Mouse (Mus musculus): ENCODE data around the gene Foxn3. TPM values are rescaled to one million over a fixed set of nuclear protein-coding genes. Genes with fewer than 3 reads are reported as not detected.
A peak's percentile ranks its signal among the peaks of the same experiment; 100 is the strongest.

The Foxn3 gene
- polyA plus RNA-seq, 1 experiment from 2014 or later = 111 TPM

DNA sequence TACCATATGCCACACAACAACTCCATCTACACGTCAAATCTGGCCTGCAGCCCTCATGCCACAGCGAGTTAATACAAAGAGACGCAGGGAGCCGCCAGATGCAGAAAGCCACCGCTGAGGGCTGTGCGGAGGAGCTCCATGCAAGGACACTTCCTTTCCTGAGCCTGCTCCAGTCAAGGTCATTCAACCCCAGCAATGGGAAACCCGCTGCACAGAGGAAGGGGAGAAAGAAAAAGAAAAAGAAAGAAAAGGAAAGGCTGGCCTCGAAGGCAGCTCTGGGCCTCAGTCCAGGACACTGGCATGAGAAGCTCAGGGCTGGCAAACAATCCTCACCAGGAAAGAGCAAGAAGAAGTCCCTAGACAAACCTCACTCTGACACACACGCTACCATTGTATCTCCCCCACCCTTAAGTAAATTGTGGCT is 44.2 kb downstream of the Foxn3 start:
- 58% methylated on average over 9 of the region's 9 CpGs for WGBS
- H3K36me3 ChIP-seq = no peaks in the 10 kb centered on the region
- no peak overlapping the region for H3K4me2 ChIP-seq
- no peak for ATAC-seq (ENCODE audit: insufficient number of reproducible peaks, insufficient read depth, low FRiP score, low TSS enrichment, low read depth)
- no peaks in the 10 kb centered on the region for H3K9me3 ChIP-seq
- no peaks in the 10 kb centered on the region for H3K27me3 ChIP-seq
- no peak overlapping the region for H3K9ac ChIP-seq
- H3K4me1 ChIP-seq = peaks cover 14% of the 10 kb centered on the region
- H3K27ac ChIP-seq = peak overlapping the region; percentile 49; the same call in 1 of the 2 replicates
- H3K4me3 ChIP-seq = no peak overlapping the region

DNA sequence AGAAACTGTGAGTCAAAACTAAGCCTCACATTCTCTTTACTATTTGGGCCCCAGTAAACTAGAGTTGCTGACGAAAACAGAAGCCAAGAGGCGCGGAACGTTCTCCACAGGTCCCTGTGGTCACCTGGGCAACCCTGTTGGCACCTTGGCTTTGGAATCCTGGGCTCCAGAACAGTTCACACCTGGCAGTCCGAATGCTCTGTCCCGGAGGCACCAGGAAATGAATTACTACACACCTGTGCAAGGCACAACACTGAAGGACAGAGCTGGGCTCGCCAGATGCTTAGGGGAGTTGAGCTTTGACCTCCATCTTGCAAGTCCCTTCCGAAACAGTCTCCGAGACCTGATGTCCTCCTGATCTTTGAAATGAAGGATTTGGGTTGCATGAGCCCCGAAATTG is 44.7 kb downstream of the Foxn3 start:
- H3K9me3 ChIP-seq = no peaks in the 10 kb centered on the region
- no peak overlapping the region for H3K4me2 ChIP-seq
- ATAC-seq (ENCODE audit: insufficient number of reproducible peaks, insufficient read depth, low FRiP score, low TSS enrichment, low read depth) = no peak
- no peak overlapping the region for H3K4me3 ChIP-seq
- no peaks in the 10 kb centered on the region for H3K27me3 ChIP-seq
- 94% methylated on average over 10 of the region's 10 CpGs for WGBS
- peaks cover 14% of the 10 kb centered on the region for H3K4me1 ChIP-seq
- no peaks in the 10 kb centered on the region for H3K36me3 ChIP-seq
- H3K9ac ChIP-seq = no peak overlapping the region
- no peak overlapping the region for H3K27ac ChIP-seq

GRCm38 (mm10) chr12:99518126-99518525 is 45.3 kb downstream of the Foxn3 start:
- Histone ChIP-seq H3K9ac (no peak overlapping the region), H3K36me3 (no peaks in the 10 kb centered on the region), H3K4me2 (no peak overlapping the region), H3K9me3 (no peaks in the 10 kb centered on the region), H3K27me3 (no peaks in the 10 kb centered on the region), H3K27ac (no peak overlapping the region), H3K4me1 (peaks cover 14% of the 10 kb centered on the region), H3K4me3 (no peak overlapping the region)
- ATAC-seq (ENCODE audit: insufficient number of reproducible peaks, insufficient read depth, low FRiP score, low TSS enrichment, low read depth) = no peak
- WGBS = 93% methylated on average over 12 of the region's 12 CpGs

- Histone ChIP-seq H3K9me3 (no peaks in the 10 kb centered on the region), H3K27ac (no peak overlapping the region), H3K4me2 (no peak overlapping the region), H3K9ac (no peak overlapping the region), H3K27me3 (no peaks in the 10 kb centered on the region), H3K4me1 (peaks cover 14% of the 10 kb centered on the region), H3K36me3 (no peaks in the 10 kb centered on the region), H3K4me3 (no peak overlapping the region)
- ATAC-seq (ENCODE audit: insufficient number of reproducible peaks, insufficient read depth, low FRiP score, low TSS enrichment, low read depth) = no peak
- 94% methylated on average over 5 of the region's 5 CpGs for WGBS
These were observed 46.1 kb downstream of the Foxn3 start for GRCm38 (mm10) chr12:99517296-99517695.

GRCm38 (mm10) chr12:99515481-99515880 is 47.9 kb downstream of the Foxn3 start:
- no peak for ATAC-seq (ENCODE audit: insufficient number of reproducible peaks, insufficient read depth, low FRiP score, low TSS enrichment, low read depth)
- 68% methylated on average over 3 of the region's 3 CpGs for WGBS

GRCm38 (mm10) chr12:99511644-99512043 is 51.7 kb downstream of the Foxn3 start:
- Histone ChIP-seq H3K27ac (no peak overlapping the region), H3K27me3 (no peaks in the 10 kb centered on the region), H3K4me2 (no peak overlapping the region), H3K36me3 (no peaks in the 10 kb centered on the region), H3K9me3 (no peaks in the 10 kb centered on the region), H3K9ac (no peak overlapping the region), H3K4me1 (peaks cover 8% of the 10 kb centered on the region), H3K4me3 (no peak overlapping the region)
- WGBS = 88% methylated on average over 5 of the region's 5 CpGs
- no peak for ATAC-seq (ENCODE audit: insufficient number of reproducible peaks, insufficient read depth, low FRiP score, low TSS enrichment, low read depth)

More at GRCm38 (mm10) chr12:99515481-99515880, 47.9 kb downstream of the Foxn3 start:
- no peaks in the 10 kb centered on the region for H3K27me3 ChIP-seq
- no peak overlapping the region for H3K4me2 ChIP-seq
- peaks cover 23% of the 10 kb centered on the region for H3K4me1 ChIP-seq
- no peaks in the 10 kb centered on the region for H3K36me3 ChIP-seq
- no peak overlapping the region for H3K4me3 ChIP-seq
- H3K9ac ChIP-seq = no peak overlapping the region
- H3K27ac ChIP-seq = no peak overlapping the region
- no peaks in the 10 kb centered on the region for H3K9me3 ChIP-seq

DNA sequence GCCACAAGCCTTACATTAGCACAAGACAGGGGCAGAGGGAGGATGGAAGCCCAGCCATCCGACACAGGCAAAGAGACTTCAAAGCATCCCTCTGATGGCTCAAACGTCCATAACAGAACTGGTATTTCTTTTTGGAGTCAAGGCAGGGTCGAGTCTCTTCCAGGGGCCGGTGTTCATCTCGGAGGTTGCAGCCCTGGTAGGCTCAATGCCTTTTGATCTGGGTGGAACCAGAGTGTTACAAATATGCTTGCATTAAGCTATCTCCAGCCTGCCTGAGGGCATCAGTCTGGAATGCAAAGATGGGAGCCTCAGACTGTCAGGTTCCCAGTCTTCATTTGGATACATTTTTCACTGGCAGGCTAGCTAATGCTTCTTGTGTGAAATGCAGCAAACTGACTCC is 52.6 kb downstream of the Foxn3 start:
- ATAC-seq (ENCODE audit: insufficient number of reproducible peaks, insufficient read depth, low FRiP score, low TSS enrichment, low read depth) = no peak
- H3K4me2 ChIP-seq = no peak overlapping the region
- H3K9me3 ChIP-seq = no peaks in the 10 kb centered on the region
- no peak overlapping the region for H3K4me3 ChIP-seq
- no peak overlapping the region for H3K27ac ChIP-seq
- H3K27me3 ChIP-seq = no peaks in the 10 kb centered on the region
- no peak overlapping the region for H3K9ac ChIP-seq
- 11% methylated on average over 5 of the region's 5 CpGs for WGBS
- no peaks in the 10 kb centered on the region for H3K36me3 ChIP-seq
- H3K4me1 ChIP-seq = peaks cover 8% of the 10 kb centered on the region

DNA sequence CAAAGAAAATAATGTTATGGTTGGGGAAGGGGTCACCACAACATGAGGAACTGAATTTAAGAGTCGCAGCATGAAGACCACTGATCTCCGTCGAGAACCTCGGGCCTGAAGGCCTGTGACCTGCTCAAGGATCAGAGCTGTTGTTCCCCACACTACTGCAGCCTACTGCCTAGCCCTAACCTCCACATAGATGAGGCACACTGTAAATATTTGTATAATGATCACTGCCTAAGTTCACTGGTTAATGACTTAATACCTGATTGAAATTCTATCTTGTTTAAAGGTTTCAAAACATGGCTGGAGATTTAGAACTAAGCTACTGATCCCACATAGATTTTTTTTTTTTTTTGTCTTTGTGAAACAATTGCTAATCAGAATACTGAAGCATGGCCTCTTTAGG is 61.2 kb downstream of the Foxn3 start:
- no peak overlapping the region for H3K27ac ChIP-seq
- WGBS = 91% methylated on average over 4 of the region's 4 CpGs
- no peaks in the 10 kb centered on the region for H3K4me1 ChIP-seq
- no peaks in the 10 kb centered on the region for H3K36me3 ChIP-seq
- no peaks in the 10 kb centered on the region for H3K9me3 ChIP-seq
- H3K27me3 ChIP-seq = no peaks in the 10 kb centered on the region
- no peak overlapping the region for H3K4me3 ChIP-seq
- H3K9ac ChIP-seq = no peak overlapping the region
- H3K4me2 ChIP-seq = no peak overlapping the region
- ATAC-seq (ENCODE audit: insufficient number of reproducible peaks, insufficient read depth, low FRiP score, low TSS enrichment, low read depth) = no peak

DNA sequence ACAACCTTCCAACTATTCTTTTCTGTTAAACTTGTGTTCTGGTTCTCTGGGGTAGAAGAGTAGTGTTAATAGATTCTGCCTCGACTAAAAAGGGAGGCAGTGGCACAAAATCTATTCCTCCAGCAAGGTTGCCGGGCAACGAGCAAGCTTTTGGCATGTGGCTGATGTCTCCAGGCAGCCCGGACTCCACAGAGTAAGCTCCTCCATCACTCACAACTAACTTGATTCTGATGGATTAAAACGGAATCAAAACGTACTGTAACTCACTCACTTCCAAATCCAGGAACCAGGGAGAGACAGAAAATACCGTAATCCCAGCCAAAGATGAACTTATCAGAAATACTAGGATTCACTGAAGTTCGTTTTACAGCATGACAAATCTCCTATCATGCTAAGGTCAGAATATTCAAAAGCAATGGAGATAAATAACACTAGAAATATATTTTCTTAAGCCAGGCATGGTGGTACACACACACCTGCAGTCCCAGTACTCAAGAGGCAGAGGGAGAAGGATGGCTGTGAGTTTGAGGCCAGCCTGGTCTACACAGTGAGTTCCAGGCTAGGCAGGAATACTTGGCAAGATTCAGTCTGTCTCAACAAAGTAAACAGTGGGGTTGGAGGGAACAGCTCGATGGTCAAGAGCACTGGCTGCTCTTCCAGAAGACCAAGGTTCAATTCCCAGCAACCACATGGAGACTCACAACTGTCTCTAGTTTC is 64.2 kb downstream of the Foxn3 start:
- H3K4me2 ChIP-seq = no peak overlapping the region
- ATAC-seq (ENCODE audit: insufficient number of reproducible peaks, insufficient read depth, low FRiP score, low TSS enrichment, low read depth) = no peak
- H3K9me3 ChIP-seq = no peaks in the 10 kb centered on the region
- H3K27me3 ChIP-seq = no peaks in the 10 kb centered on the region
- peaks cover 1% of the 10 kb centered on the region; the same call in 1 of the 2 replicates for H3K36me3 ChIP-seq
- H3K4me1 ChIP-seq = peaks cover 8% of the 10 kb centered on the region; the same call in 1 of the 2 replicates
- no peak overlapping the region for H3K9ac ChIP-seq
- H3K27ac ChIP-seq = no peak overlapping the region
- H3K4me3 ChIP-seq = no peak overlapping the region
- WGBS = 65% methylated on average over 9 of the region's 9 CpGs

DNA sequence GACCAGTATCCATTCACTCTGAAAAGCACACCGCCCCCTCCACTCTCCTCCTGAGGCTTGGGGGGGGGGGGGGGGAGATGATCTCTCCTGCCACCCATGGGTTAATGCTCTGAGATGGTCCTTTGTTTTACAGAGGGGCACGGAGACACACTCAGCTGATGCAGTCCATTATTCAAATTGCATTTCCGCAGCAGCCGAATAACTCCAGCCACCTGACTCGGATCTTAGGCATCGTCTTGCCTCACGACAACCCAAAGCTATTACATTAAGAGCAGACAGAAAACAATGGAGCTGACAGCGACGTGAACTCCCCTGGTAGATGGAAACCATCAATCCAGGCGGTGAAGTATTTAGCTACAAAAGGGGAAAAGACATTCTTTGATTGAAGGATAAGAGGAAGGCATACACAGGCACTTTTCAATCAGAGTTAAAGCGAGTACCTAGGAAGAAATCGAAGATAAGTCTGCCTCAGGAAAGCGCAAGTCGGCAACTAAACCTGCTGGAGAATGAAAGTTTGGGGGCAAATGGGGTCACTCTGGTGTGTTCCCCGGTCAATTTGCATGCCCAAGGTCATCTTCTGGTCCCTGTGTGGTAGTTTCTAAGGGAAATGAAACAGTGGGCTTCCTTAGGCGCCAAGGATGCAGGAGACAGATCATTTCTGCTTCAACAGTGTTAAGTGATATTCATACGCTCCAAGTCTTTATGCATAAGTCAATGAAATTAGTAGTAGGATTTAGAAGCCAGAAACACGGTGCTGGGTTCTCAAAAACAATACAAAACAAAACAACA is 65.0 kb downstream of the Foxn3 start:
- WGBS = 53% methylated on average over 18 of the region's 18 CpGs
- Histone ChIP-seq H3K4me2 (no peak overlapping the region), H3K27me3 (no peaks in the 10 kb centered on the region), H3K27ac (no peak overlapping the region), H3K9ac (no peak overlapping the region), H3K4me3 (no peak overlapping the region), H3K4me1 (peaks cover 8% of the 10 kb centered on the region; the same call in 1 of the 2 replicates), H3K9me3 (no peaks in the 10 kb centered on the region), H3K36me3 (peaks cover 4% of the 10 kb centered on the region; the same call in 1 of the 2 replicates)
- ATAC-seq (ENCODE audit: insufficient number of reproducible peaks, insufficient read depth, low FRiP score, low TSS enrichment, low read depth) = no peak

GRCm38 (mm10) chr12:99496945-99497344 is 66.4 kb downstream of the Foxn3 start:
- Histone ChIP-seq H3K27me3 (no peaks in the 10 kb centered on the region), H3K4me1 (peaks cover 8% of the 10 kb centered on the region; the same call in 1 of the 2 replicates), H3K36me3 (peaks cover 4% of the 10 kb centered on the region; the same call in 1 of the 2 replicates), H3K4me3 (no peak overlapping the region), H3K27ac (no peak overlapping the region), H3K9me3 (no peaks in the 10 kb centered on the region), H3K9ac (no peak overlapping the region), H3K4me2 (no peak overlapping the region)
- 76% methylated on average over 3 of the region's 3 CpGs for WGBS
- no peak for ATAC-seq (ENCODE audit: insufficient number of reproducible peaks, insufficient read depth, low FRiP score, low TSS enrichment, low read depth)

DNA sequence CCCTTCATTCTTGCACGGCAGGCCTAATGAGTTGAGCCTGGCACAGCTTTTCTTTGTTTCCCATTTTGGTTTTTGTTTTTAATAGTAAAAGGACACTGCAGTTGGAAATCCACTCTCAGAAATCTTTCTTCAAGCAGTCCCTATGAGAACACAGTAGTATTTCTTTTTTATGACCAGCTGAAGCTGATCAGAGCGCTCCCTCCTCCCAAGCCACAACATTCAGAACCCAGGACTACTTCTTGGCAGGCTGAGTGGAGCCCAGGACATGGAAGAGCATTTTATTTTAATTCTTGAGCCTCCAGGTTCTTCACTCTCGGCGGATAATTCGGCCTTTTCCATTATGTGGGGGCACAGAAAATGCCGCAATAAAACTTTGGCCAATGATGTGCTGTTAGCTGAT is 73.2 kb downstream of the Foxn3 start:
- peaks cover 4% of the 10 kb centered on the region; the same call in 1 of the 2 replicates for H3K36me3 ChIP-seq
- WGBS = 57% methylated on average over 6 of the region's 6 CpGs
- peak overlapping the region; percentile 45 for H3K27ac ChIP-seq
- H3K4me3 ChIP-seq = no peak overlapping the region
- no peak overlapping the region for H3K4me2 ChIP-seq
- no peaks in the 10 kb centered on the region for H3K27me3 ChIP-seq
- H3K9me3 ChIP-seq = no peaks in the 10 kb centered on the region
- no peak overlapping the region for H3K9ac ChIP-seq
- no peak for ATAC-seq (ENCODE audit: insufficient number of reproducible peaks, insufficient read depth, low FRiP score, low TSS enrichment, low read depth)
- peaks cover 31% of the 10 kb centered on the region for H3K4me1 ChIP-seq
